Mouse (Mus musculus) urinary bladder, postnatal 4 days (tissue): ENCODE measurements at regions not wholly inside any gene's neighbourhood (a gene's known extent, or its start where the extent isn't known, plus 50 kb on each side); places are given as distances from the start of the nearest gene placed in this dataset.

Source experiments
- DNase-seq, 2 experiments: peaks; one replicate each; pipeline ENCODE4 v3.0.0; 2021 to 2022; ENCODE audit warnings: low spot score in 2 of 2

DNA sequence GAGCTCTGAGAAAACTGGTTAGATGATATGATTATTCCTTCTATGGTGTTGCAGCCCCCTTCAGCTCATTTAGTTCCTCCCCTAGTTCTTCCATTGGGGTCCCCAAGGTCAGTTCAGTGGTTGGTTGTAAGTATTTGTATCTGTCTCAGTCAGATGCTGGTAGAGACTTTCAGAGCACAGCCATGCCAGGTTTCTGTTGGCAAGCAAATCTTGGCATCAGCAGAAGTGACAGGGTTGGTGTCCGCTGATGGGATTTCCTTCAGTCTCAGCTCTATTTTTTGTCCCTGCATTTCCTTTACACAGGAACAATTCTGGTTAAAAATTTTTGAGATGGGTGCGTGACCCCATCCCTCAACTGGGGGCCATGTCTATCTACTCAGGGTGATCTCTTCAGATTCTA lies 55.3 kb upstream of the Spaca1 start:
- no peak for DNase-seq

DNA sequence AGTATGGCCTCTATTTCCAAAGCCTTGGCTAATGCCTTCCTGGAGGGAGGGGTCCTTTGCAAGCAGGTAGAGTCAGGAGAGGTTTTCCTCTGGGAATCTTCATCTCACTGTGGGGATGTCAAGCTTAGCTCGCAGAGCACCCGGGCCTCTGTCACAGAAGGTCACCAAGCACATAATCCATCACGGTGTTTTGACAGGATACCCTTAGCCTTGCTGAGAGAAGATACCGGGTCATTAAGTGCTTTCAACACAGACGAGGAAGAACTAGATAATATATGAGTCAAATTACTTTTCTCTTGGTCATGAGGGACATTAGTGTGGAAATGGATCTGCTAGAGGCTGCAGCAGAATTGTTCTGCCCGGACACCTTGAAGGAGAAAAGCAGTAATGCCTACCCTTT lies 64.3 kb upstream of the Spaca1 start:
- no peak for DNase-seq

GRCm38 (mm10) chr4:34117086-34117485 lies 67.1 kb upstream of the Spaca1 start:
- no peak for DNase-seq

DNA sequence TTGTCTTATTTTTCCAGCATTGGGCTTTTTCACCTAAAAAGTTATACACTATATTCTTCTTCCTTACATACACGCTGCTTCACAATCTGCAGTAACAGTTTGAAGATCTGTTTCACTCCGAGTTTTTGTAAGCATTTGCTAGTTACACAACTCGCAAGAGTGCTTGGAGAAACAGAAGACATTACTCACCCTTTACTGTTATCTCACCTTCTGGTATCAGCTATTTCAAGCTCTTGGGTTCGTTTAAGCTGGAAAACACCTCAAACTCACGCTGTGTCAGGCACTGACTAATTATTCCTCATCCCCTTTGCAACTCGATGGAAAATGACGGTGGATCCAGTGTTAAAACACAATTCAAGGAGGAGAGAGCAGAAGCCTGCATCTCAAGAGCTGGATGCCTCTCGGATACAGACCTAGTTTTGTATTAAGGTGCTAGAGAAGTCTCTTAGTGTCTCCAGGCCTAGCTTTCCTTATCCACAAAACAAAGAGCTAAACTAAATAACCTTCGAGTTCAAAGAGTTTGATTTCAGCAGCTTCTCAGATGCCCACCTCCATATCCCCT lies 73.0 kb upstream of the Spaca1 start:
- DNase-seq = no peak

DNA sequence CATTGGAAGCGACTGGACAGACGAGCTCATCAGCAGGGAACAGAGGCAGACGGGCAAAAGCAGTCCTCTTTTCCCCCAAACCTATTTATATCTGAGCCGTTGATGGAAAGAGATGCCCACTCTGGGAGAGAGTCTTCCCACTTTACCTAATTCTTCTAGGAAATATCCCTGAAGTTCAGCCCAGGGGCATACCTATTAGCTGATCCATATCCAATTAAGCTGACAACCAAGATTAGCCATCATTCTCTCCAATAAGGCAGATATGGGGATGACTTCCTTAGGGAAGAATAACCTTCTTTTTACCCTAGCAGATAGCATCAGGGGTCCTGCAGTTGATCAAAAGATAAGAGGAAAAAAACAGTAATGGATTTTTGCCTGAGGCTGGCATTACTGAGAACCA lies 78.2 kb upstream of the Spaca1 start:
- DNase-seq = no peak

- DNase-seq = no peak
These were observed 96.3 kb upstream of the Spaca1 start for GRCm38 (mm10) chr4:34146133-34146867.

DNA sequence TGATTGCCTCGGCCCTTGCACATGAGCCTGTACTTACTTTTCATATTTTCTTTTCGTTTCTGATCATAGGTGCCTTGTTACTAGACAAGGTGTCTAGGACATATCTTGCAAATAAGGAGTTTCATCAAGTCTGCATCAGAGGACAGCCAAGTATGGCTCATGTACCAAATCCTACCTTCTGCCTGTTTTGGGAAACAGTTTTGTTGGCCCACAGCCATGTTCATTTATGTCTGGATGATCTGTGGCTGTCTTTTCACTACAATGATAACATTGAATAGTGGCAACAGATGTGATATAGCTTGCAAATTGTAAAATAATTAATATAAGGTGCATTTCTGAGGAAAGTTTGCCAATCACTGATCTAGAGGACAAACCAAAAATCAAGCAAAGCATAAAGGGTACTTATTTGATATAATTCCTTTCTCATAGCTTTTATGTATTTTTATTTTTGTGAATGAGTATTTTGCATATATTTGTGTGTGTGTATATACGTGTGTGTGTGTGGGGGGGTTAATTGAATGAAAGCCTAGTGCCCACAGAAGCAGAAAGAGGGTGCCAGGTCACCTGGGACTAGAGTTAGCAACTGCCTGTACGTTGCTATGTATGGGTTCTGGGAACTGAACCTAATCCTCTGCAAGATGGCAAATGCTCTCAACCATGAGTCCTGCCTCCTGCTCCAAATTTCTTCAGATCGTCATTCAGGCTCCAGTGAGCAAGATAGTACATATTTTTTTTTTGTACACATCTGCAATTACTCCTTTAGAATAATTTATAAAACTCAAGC lies 99.2 kb upstream of the Spaca1 start:
- DNase-seq = no peak

DNA sequence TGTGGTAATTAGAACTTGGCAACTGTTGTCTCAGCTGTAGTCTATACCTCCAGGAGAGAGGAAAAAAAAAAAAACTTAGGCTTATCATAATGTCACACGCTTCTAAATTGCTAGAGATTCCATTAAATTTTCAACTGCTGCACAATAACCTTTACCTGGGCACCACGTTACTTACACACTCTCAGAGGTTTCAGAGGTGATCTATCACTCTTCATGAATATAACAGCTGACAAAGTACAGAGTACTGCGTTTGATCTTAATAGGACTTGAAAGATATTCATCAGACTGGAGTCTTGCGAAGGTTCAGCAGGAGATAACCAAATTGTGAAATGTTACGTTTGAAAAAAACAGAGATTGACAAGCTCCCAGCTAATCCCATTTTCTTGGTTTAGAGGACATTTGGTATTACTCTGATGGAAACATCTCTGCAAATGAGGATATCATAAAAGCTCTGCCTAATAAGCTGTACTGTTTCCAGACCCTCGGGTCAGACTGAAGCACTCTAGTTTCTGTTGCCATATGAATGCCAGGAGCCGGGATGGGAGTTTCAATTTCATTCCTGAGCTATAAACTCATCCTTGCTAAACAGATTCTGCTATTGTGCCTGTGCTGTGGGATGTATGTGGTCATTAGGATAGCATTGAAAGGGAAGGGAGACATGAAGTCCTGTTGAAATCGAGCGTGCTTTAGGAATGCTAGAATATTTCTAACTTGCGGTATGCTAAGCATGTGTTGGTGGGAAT lies 101.8 kb upstream of the Spaca1 start:
- DNase-seq = no peak

DNA sequence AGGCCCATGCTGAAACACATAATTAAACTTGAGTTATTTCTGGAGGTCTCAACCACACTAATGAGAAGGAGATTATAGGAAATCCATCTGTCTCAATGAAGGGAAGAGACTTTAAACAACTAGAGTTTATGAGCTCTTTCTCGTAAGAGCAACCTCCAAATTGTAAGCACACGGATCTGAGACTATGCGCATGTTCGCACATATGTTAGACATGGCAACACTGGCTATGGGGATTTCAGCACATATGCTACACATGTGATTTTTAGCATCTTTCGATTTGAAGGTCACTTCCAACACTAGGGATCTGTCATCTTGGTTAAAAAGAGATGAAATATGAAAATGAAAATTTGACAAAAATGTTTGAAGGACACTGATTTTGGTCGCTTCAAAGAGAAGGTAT lies 105.5 kb upstream of the Spaca1 start:
- no peak for DNase-seq

GRCm38 (mm10) chr4:34157818-34158511 lies 108.0 kb upstream of the Spaca1 start:
- no peak for DNase-seq

DNA sequence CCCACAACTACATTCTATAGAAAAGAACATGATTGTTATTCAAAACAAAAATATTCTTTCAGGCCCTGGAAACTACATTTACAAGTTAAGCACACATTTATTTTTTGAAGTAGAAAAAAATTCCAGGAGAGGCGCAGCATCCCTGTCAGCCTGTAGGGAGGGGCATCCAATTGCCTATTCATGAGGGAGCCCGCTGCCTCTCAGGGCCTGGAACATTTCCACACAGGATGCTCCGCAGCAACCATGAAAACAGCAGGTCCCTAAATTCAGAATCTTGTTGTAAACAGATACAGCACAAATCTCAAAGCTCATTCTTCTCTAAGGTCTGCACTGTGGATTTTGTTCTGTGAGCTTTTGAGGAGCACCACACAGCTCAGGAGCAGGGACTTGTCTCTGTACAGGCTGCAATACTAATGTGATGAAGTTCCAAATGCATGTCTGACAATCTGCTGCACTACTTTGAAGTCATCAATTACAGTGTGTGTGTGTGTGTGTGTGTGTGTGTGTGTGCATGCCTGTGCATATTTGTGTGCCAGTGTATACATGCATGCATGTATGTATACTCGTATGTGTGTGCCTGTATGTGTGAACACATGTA lies 121.4 kb upstream of the Spaca1 start:
- no peak for DNase-seq

GRCm38 (mm10) chr4:34172000-34172399 lies 122.0 kb upstream of the Spaca1 start:
- DNase-seq = no peak

GRCm38 (mm10) chr4:34177421-34177820 lies 127.4 kb upstream of the Spaca1 start:
- DNase-seq = no peak

DNA sequence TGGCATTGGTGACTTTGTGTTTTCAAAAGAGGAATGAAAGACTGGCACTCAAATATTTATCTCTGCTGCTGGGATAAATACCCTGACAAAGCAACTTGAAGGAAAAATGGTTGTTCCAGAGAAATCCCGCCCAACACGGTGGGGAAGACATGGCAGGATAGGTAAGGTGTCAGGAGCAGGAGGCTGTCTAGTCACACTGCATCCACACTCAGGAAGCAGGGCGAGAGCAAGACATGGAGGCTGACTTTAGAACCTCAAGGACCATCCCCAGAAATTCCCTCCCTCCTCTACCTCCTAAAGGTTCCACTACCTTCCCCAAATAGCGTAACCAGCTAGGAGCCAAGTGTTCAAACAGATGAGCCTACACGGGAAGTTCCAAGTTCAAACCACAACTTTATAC lies 136.5 kb upstream of the Spaca1 start:
- DNase-seq = no peak

DNA sequence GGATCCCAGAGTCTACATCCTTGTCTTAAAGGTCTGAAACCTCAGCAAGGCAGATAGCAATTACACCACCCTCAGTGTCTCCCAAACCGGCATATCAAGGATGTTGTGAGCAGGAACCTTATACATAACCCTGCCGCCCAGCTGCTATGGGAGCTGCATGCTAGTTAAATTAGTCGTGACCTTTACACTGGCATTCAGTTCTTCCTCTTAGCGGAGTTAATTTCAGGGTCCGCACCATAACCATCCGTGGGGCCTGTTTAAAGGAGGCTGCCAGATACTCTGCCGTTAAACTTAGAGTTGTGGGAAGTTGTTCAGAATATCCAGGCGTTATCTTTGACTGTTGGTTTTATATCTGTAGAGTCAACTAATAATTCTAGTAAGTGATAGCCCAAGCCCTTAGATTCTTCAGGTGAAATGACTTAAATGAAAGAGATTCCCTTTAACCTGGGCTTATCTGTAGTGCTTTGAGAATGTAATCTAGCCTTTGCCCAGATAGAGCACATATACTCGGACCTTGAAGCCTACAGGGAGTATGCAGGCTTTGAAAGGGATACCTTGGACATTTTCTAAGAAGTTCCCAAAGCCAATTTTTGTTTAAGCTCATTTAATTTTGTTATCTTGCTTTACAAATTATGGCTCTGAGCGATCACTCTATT lies 153.3 kb upstream of the Spaca1 start:
- no peak for DNase-seq

- no peak for DNase-seq
These were observed 159.3 kb upstream of the Spaca1 start for GRCm38 (mm10) chr4:34209179-34209896.

DNA sequence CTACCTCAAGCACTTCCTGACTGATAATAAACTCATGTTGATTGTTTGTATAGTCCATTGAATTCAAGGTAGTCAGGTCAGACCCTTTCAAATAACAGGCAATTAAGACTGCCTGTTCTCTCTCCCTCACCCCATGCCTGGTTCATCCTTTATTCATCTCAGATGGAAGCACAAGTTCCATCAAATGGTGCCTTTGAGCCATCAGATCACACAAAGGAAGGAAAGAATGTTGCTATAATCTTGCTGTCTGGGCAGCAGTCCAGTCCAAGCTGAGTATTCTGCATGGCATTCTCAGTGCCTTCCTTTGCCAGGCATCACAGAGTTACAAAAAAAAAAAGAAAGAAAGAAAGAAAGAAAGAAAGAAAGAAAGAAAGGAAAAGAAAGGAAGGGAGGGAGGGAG lies 163.7 kb upstream of the Spaca1 start:
- DNase-seq = no peak

- no peak for DNase-seq
These were observed 164.4 kb upstream of the Spaca1 start for GRCm38 (mm10) chr4:34214346-34214745.

DNA sequence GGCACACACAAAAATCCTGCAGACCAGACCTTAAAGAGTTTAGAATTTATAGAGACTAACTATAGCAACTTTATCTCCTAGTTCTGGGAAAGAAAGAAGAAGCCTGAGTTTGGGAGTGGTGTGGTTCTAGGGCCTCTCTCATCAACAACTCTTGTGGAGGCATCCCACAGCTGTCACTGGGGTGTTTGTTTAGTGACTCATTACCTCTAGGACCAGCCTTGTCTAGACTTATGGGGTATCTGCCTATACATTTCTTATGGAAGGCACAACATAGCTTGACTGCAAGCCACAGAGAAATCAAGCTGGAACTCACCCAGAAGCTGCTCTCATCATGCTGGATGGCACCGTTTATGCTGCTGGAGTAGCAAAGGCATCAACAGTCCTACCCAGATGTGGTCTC lies 171.9 kb upstream of the Spaca1 start:
- no peak for DNase-seq
